Mouse (Mus musculus) midbrain, embryonic 10.5 days (tissue): Measurements from ENCODE around the gene Igf2bp3. TPM values are rescaled to one million over a fixed set of nuclear protein-coding genes. Genes with fewer than 3 reads are reported as not detected.
A peak's percentile ranks its signal among the peaks of the same experiment; 100 is the strongest.

Source experiments
- DNase-seq: peaks from one replicate; pipeline ENCODE4 v3.0.0-alpha.2; 2017; ENCODE audit warnings: low spot score
- H3K27ac ChIP-seq: fragments of 300-500 bp; sonication (generic); replicated peaks from 2 replicates; pipeline ENCODE4 v1.5.1; 2016; ENCODE audit warnings: mild to moderate bottlenecking
- H3K27me3 ChIP-seq: fragments of 300-500 bp; sonication (generic); 2 replicates; pipeline ENCODE4 v1.6.1; 2016; ENCODE audit warnings: low read depth, mild to moderate bottlenecking; ENCODE audit not compliant: poor library complexity, severe bottlenecking
- H3K36me3 ChIP-seq: fragments of 300-500 bp; sonication (generic); 2 replicates; pipeline ENCODE4 v1.6.1; 2016; ENCODE audit warnings: mild to moderate bottlenecking, moderate library complexity
- H3K4me1 ChIP-seq: fragments of 300-500 bp; sonication (generic); 2 replicates; pipeline ENCODE4 v1.6.1; 2016
- H3K4me3 ChIP-seq: fragments of 300-500 bp; sonication (generic); 2 replicates; pipeline ENCODE4 v1.5.1; 2016; ENCODE audit warnings: mild to moderate bottlenecking, moderate library complexity
- H3K9me3 ChIP-seq: fragments of 300-500 bp; sonication (generic); replicated peaks from 2 replicates; pipeline ENCODE4 v1.6.1; 2016; ENCODE audit warnings: mild to moderate bottlenecking
- WGBS: fragments of 180-500 bp; shearing (Covaris S2); methylation state at CpG from one replicate; pipeline ENCODE4 v1.1.7; 2016; 5-methylcytosine and 5-hydroxymethylcytosine counted together
- polyA plus RNA-seq: library from polyadenylated mRNA; unstranded; fragments of >200 nt; fragmentation: Nextera tagmentation; extraction: Ambion mirVana; gene quantifications from 2 replicates; pipeline ENCODE4 v1.2.1, GENCODE M21; 2016

Igf2bp3 gene
- polyA plus RNA-seq, 1 experiment from 2014 or later: 148 TPM

DNA sequence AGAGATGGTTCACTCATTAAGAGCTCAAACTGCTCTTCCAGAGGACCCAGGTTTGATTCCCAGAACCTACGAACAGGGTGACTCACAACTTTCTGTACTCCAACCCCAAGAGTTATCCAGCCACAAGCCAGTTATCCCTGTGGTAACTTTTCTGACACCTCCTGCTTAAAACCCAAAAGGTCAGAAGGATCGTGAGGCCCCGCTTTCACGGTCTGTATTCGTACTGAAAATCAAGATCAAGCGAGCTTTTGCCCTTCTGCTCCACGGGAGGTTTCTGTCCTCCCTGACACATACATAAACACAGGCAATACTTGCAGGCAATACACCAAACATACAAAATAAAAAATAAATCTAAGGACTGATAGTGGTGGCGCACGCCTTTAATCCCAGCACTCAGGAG lies 21.6 kb upstream of the Igf2bp3 start:
- WGBS: 61% methylated on average over 9 of the region's 9 CpGs
- Histone ChIP-seq H3K4me3 (no peak overlapping the region), H3K36me3 (peaks cover 12% of the 10 kb centered on the region; the same call in 1 of the 2 replicates), H3K27ac (no peak overlapping the region), H3K4me1 (peaks cover 6% of the 10 kb centered on the region), H3K9me3 (peaks cover 3% of the 10 kb centered on the region), H3K27me3 (no peaks in the 10 kb centered on the region)
- DNase-seq: peak; percentile 63

DNA sequence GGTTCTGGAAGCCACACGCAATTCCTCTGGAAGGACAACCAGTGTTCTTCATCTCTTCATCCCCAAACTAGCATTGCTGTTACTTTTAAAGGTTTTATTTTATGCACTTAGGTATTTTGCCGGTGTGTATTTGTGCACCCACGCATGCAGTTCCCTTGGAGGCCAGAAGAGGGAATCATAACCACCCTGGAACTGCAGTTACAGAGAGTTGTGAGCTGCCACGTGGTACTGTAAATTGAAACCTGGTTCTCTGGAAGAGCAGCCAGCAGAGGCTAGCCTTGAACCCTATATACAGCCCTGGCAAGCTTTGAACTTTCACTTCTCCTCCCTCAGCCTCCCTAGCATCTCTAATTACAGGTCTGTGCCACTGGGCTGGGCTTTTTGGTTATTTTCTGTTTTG lies 18.6 kb upstream of the Igf2bp3 start:
- no peak overlapping the region for H3K27ac ChIP-seq
- DNase-seq: no peak
- H3K4me3 ChIP-seq: no peak overlapping the region
- H3K9me3 ChIP-seq: peaks cover 3% of the 10 kb centered on the region
- WGBS: 58% methylated on average over 4 of the region's 4 CpGs
- no peaks in the 10 kb centered on the region for H3K36me3 ChIP-seq
- no peaks in the 10 kb centered on the region for H3K27me3 ChIP-seq
- H3K4me1 ChIP-seq: peaks cover 6% of the 10 kb centered on the region

DNA sequence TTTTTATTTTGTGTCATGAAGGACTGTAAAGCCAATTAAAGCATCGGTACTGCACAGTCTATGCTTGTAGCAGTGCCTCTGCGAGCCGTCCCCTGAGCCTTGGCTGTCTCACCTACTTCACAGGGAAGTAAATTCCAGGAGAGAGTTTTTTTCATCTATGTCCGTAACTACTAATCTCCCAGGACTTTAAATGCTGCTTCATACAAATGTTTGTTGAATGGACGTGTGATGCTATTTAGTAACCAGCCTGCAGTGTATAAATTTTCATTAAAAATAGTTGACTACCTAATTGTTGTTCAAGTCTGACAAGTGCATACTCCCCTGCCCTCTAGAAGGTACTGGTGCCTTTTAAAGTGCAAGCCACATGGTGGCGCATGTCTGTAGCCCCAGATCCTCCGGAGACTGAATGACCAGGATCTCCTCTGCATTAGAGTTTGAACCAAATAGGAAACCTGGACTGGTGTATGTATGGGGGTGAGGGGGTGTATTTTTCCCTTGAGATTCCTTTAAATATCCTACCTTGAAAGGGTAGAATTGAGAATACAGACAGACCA lies 13.4 kb upstream of the Igf2bp3 start:
- Histone ChIP-seq H3K9me3 (no peaks in the 10 kb centered on the region), H3K27me3 (no peaks in the 10 kb centered on the region), H3K27ac (no peak overlapping the region), H3K4me3 (no peak overlapping the region), H3K4me1 (peaks cover 5% of the 10 kb centered on the region), H3K36me3 (no peaks in the 10 kb centered on the region)
- DNase-seq: no peak
- WGBS: 18% methylated on average over 7 of the region's 7 CpGs

DNA sequence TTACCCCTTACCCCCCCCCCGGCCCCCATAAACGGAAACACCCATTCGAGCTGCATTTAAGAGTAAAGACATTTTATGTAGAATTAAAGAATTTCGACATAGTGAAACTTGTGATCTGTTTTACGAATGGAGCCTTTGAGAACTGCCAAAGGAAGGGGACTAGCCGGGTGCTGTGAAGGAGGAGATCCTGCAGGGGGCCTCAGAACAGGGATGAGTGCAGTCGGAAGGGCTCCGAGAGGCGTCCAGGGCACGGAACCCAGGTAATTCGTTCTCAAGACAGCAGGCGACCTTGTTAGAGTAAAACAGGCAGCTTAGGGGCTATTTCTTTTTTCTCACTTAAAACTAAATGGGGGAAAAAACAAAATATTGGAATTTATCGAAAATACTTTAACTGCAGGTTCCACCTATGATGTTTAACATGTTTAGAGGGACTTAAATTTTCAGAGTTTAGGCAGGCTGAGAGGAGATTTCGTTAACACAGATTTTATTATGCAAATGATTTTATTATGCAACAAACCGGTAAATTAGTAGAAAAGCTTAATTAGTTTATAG lies 12.5 kb upstream of the Igf2bp3 start:
- H3K27ac ChIP-seq: no peak overlapping the region
- no peaks in the 10 kb centered on the region for H3K27me3 ChIP-seq
- no peaks in the 10 kb centered on the region for H3K9me3 ChIP-seq
- WGBS: 8% methylated on average over 15 of the region's 15 CpGs
- no peaks in the 10 kb centered on the region for H3K36me3 ChIP-seq
- H3K4me3 ChIP-seq: 0 out of 2 replicates have a peak overlapping the region, but pooled peaks have one; percentile 14
- peak; percentile 61 for DNase-seq
- H3K4me1 ChIP-seq: peaks cover 11% of the 10 kb centered on the region

DNA sequence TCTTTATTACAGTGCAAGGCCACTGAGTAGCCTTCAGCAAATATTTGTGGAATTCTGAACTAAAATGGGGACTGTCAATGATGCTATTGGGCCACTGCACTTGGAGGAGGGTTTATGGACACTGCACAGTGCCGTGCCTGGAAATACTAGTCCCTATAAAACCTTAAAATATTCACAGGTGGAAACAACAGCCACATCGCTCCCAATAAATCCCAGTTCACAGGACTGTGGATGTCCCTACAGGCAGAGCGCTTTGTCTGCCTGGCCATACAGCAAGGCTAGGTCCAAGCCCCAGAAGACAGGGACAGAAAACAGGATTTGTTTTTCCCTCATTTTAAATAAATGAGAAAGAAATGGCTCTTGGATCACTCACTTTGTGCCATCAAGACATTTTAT lies 11.0 kb upstream of the Igf2bp3 start:
- 89% methylated on average over 3 of the region's 3 CpGs for WGBS
- H3K9me3 ChIP-seq: no peaks in the 10 kb centered on the region
- peaks cover 22% of the 10 kb centered on the region for H3K4me1 ChIP-seq
- H3K27me3 ChIP-seq: no peaks in the 10 kb centered on the region
- no peak overlapping the region for H3K4me3 ChIP-seq
- no peak overlapping the region for H3K27ac ChIP-seq
- no peak for DNase-seq
- no peaks in the 10 kb centered on the region for H3K36me3 ChIP-seq

DNA sequence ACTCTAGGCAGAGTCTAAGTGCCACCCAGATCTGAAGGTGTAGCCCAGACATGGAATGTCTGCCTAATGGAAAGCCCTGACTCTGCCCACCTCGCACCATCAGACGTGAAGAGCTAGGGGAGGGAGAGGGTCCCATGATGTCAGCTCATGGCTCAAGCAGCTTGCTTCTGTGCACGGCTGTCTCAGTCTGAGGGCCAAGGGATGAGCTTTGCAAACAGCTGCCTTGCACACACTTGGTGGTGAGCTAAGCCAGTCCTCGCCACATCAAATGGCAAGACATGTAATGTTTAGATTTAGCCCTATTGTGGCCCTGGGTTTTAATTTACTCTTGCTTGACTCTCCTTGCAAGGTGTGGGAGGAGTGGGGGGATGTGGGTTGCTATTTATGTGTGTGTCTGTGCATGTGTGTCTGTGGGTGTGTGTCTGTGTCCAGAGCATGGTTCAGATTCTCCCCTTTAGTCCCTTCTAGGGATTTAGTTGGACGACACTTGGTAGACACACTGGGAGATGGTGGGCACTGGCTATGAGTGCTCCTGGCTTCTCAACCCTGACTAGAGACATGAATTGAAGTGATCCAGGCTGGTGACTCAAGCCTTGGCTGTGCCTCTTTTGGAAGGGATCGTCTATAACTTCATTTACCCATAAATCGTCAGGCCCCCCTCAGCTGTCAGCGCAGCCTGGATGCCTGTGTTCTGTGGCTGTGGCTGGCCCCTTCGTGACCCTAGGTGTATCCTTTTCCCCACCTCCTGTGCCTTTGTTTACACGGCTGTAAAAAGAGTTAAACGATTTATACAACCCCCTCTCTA lies 10.4 kb upstream of the Igf2bp3 start:
- H3K4me3 ChIP-seq: no peak overlapping the region
- no peak for DNase-seq
- 80% methylated on average over 11 of the region's 11 CpGs for WGBS
- no peaks in the 10 kb centered on the region for H3K27me3 ChIP-seq
- H3K36me3 ChIP-seq: no peaks in the 10 kb centered on the region
- H3K4me1 ChIP-seq: peaks cover 27% of the 10 kb centered on the region
- no peaks in the 10 kb centered on the region for H3K9me3 ChIP-seq
- H3K27ac ChIP-seq: no peak overlapping the region

DNA sequence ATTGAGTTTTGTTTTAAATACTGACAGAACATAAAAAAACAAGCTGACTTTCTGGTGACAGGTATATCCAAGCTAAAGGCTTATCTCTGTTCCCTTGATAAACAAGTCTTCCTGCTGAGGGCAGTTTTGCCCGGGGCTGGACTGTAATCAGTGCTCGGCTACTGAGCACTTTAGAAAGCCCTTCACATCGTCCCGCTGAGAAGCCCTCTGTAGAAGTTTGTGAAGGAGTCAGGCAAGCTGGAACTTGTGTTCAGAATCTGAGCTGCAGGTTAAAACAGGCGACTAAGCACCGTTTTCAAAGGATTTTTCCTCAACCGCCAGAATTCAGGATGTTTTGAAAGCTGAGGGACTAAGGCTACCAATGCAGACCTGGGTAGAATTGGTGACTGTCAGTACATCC lies 7.1 kb upstream of the Igf2bp3 start:
- Histone ChIP-seq H3K4me3 (peak overlapping the region; percentile 22), H3K27me3 (no peaks in the 10 kb centered on the region), H3K4me1 (peaks cover 34% of the 10 kb centered on the region), H3K27ac (peak overlapping the region; percentile 50; the same call in 1 of the 2 replicates), H3K36me3 (no peaks in the 10 kb centered on the region), H3K9me3 (no peaks in the 10 kb centered on the region)
- DNase-seq: no peak
- under 1% methylated on average over 7 of the region's 7 CpGs for WGBS

DNA sequence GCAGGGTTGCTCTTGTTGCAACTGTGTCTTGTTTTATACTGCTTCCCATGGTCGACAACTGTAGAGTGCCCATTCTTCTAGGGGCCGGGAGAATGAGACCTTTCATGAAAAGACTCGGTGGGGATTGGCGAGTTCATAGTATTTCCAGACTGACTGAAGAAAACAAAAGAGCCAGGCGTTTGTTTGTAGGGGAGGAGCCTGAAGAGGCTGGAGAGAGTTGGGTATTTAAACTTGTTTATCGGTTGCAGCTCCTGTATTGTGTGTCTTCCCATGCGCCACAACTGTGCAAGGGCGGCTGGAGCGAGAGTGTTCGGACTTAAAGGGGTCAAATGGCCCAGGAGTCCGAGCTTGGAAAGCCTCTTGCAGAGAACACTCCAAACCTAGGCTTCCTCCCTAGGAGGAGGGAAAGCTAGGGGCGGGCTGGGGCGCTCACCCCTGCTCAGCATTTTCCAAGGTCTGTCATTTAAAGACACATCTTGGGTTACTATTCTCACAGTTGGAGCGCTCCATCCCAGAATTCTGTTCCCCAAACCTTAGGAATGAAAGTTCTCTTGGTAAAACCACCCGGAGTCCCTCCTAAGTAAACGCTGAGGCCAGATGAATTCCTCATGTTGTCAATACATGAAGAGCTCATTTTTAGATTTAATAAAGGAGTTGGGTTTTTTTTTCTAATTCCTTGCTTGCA lies 5.3 kb upstream of the Igf2bp3 start:
- no peaks in the 10 kb centered on the region for H3K36me3 ChIP-seq
- H3K9me3 ChIP-seq: no peaks in the 10 kb centered on the region
- H3K4me1 ChIP-seq: peaks cover 42% of the 10 kb centered on the region
- peak overlapping the region; percentile 100 for H3K27ac ChIP-seq
- H3K4me3 ChIP-seq: peak overlapping the region; percentile 99
- 1% methylated on average over 16 of the region's 16 CpGs for WGBS
- DNase-seq: peak; percentile 74
- H3K27me3 ChIP-seq: no peaks in the 10 kb centered on the region

DNA sequence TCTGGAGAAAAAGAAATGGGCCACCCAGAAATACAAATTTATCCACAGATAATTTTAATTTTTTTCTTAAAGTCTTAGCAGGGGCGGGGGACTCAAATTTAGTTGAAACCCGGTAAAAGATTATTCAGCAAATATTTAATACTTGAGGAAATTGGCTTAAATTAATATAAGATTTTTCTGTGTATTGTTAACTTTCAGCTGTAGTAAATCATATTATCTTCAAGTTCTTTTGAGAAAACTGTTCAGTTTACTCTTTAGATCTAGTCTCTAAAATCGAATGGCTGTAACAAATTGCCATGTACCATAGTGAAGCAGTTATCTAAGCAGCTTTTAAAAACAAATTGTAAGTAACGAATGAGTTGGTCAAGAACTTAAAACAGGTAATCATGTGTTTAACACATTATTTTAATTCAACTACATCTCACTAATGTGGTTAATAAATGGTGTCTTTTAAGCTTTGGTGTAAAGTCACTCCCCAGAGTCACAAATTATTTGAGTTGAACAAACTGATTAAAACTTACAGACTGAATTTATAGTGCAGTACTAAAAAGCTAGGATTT lies 4.3 kb upstream of the Igf2bp3 start:
- no peaks in the 10 kb centered on the region for H3K9me3 ChIP-seq
- H3K27ac ChIP-seq: peak overlapping the region; percentile 100
- DNase-seq: no peak
- no peaks in the 10 kb centered on the region for H3K36me3 ChIP-seq
- peaks cover 42% of the 10 kb centered on the region for H3K4me1 ChIP-seq
- H3K4me3 ChIP-seq: peak overlapping the region; percentile 99
- WGBS: 5% methylated on average over 4 of the region's 4 CpGs
- H3K27me3 ChIP-seq: no peaks in the 10 kb centered on the region

DNA sequence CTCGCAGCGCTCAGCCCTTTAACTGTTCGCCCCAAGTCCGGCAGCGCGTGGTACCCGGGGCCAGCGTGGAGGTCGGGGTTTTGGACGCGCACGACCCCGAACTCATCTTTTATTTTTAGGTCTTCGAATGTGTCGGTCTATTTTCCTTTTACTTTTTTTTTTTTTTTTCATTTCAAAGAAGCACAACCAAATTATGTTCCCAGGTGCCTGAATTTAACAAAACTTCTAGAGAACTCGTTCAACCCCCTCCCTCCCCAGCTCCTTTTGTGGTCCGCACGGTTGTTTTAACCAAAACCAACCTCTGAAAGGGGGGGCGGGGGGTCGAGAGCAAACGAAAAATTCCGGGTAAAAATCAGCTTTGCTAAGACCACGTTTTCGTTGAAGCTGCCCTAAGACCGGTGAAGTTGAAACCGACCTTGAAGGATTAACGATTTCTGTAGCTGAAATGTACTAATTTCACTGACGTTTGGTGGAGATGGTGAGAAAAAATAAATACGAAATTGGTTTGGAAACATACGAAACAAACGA lies 3.6 kb upstream of the Igf2bp3 start:
- no peaks in the 10 kb centered on the region for H3K36me3 ChIP-seq
- H3K9me3 ChIP-seq: no peaks in the 10 kb centered on the region
- peaks cover 42% of the 10 kb centered on the region for H3K4me1 ChIP-seq
- H3K27me3 ChIP-seq: no peaks in the 10 kb centered on the region
- under 1% methylated on average over 31 of the region's 31 CpGs for WGBS
- H3K4me3 ChIP-seq: peak overlapping the region; percentile 99
- no peak for DNase-seq
- H3K27ac ChIP-seq: peak overlapping the region; percentile 100

DNA sequence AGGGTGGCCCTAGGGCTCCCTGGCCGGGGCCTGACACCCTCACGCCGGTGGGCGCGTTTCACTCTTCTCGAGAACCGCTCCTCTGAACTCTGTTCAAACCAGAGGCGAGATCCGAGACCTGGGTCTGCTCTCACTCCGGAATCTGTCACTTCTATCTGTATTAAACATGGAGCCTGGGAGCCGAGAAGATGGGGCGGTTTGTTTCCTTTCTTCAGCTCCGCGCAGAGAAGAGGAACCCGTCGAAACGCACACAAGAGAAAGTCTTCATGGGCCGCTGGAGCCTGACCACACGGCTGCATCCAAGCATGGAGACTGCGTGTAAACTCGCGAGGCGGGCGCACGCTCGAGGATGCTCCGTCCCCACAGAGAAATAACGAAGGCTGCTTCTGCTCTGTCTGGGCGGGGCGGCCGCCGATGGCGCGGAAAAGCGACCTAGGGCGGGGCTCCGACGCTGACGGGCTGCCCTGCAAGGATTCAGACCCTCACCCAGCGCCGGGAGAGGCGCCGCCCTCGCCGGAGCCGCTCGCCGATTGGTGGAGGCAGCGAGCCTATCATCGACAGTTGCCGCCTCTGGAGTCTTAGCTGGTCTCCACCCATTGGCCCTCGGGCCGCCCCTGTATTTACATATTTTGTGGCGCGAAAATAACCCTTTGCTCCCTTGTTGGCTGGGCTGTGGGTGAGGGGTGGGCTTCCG lies 3.0 kb upstream of the Igf2bp3 start:
- Histone ChIP-seq H3K4me1 (peaks cover 43% of the 10 kb centered on the region), H3K4me3 (peak overlapping the region; percentile 99), H3K9me3 (no peaks in the 10 kb centered on the region), H3K27me3 (no peaks in the 10 kb centered on the region), H3K27ac (peak overlapping the region; percentile 100), H3K36me3 (no peaks in the 10 kb centered on the region)
- under 1% methylated on average over 56 of the region's 56 CpGs for WGBS
- peak; percentile 99 for DNase-seq
